ENCODE assay signal across 8 mouse cellular contexts in the genomic region with DNA sequence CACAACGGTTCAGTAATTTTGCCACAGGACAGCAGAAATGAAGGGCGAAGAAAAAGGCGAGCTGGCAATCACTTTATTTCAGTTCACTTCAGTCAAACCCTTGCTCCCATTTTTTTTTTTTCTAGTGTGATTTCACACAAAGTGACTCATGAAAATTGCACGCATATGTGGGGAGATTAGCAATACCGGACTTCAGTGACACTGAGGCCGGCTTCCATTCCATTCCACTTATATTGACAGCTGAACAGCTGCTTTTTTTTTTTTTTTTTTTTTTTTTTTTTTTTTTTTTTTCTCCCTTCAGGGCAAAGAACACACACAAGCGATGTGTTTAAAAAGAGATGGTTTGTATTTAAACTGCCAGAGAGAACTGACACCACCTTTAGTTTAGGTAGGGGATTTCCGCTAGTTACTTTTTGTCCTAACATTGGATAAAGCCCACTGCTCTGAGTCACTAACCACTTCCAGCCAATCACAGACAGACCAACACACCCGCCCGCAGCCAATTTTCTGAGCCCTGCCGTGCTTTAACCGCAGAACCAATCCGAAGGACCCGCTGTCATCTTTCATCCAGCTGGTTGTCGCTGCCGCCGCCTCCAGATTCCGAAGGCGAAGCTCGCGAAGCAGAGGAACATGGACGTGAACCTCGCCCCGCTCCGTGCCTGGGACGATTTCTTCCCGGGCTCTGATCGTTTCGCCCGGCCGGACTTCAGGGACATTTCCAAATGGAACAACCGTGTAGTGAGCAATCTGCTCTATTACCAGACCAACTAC. TPM values are rescaled to one million over a fixed set of nuclear protein-coding genes. Genes with fewer than 3 reads are reported as not detected.
DNase-seq lines count a peak whose midpoint lies in the region; ATAC-seq lines count a peak whose summit lies in the region.

A gene (plus strand): TSS at position 499 of the 771 bp plus-strand sequence.

- H3K36me3 ChIP-seq in hindbrain, embryonic 11.5 days (ENCODE audit: control insufficient read depth, insufficient read depth, low read length): no peaks in the 10 kb centered on the region

- H3K4me1 ChIP-seq in hindbrain, embryonic 11.5 days (replicated peaks; ENCODE audit: control insufficient read depth, insufficient read depth, low read length): no peaks in the 10 kb centered on the region

- H3K4me2 ChIP-seq in hindbrain, embryonic 11.5 days (replicated peaks; ENCODE audit: low read depth, low read length): peak within 1 kb of the TSS; percentile 81

- H3K9me3 ChIP-seq in hindbrain, embryonic 11.5 days (ENCODE audit: control insufficient read depth, low read length): no peaks in the 10 kb centered on the region

- H3K9ac ChIP-seq in hindbrain, embryonic 11.5 days (ENCODE audit: low read depth, low read length): peak within 1 kb of the TSS; percentile 75

- H3K27ac ChIP-seq in hindbrain, embryonic 11.5 days (ENCODE audit: low read depth, low read length): peak within 1 kb of the TSS; percentile 42; the same call in 1 of the 2 replicates

- peak within 1 kb of the TSS; percentile 64 for H3K4me3 ChIP-seq in hindbrain, embryonic 11.5 days (ENCODE audit: low read depth, low read length)

- DNase-seq in Muller cell, postnatal 12 days (ENCODE audit: inconsistent ontology term): peak; percentile 93
- peak; percentile 85 for DNase-seq in cerebellum, adult 9-11 months
- peak; percentile 85 to 94 for DNase-seq in frontal cortex, adult 2 months (ENCODE audit: extremely low spot score in 1 of 2, low spot score in 1 of 2)
- DNase-seq in hindbrain, embryonic 11.5 days (ENCODE audit: low spot score): peak; percentile 88
- peak; percentile 79 to 87 for DNase-seq in layer of hippocampus, postnatal 10 days (ENCODE audit: low spot score in 2 of 2)
- DNase-seq in lung, postnatal 10 days: peak; percentile 93
- DNase-seq in ovary, postnatal 36 days (ENCODE audit: low spot score): peak; percentile 85
- DNase-seq in thymus, postnatal 36 days: peak; percentile 85 to 89

- no peaks in the 10 kb centered on the region for H3K27me3 ChIP-seq in hindbrain, embryonic 11.5 days (ENCODE audit: control insufficient read depth, insufficient read depth, low read length)

- ATAC-seq in hindbrain, embryonic 11.5 days (ENCODE audit: low FRiP score): peak; percentile 67

- WGBS in hindbrain, embryonic 11.5 days: 11% methylated on average over 32 of the region's 32 CpGs

RNA-seq across cellular contexts. Expression of the gene that starts here (rescaled TPM):
- polyA plus RNA-seq in frontal cortex, adult 2 months (2012; rRNA removed): 165 and 175 TPM in 2 replicates
- polyA plus RNA-seq in hindbrain, embryonic 11.5 days (2014; fragmentation: Nextera tagmentation; extraction: Ambion mirVana): 40.4 and 48.0 TPM in 2 replicates
- 100 to 1,000 TPM; 128 to 152 TPM for total RNA-seq in layer of hippocampus, postnatal 10 days (2021)

Comparison
In these comparisons a context has a peak if more than half of its experiments do, and no peak if none do; other contexts are left out.
1. Peak in every context shown above with its lines: DNase-seq, ATAC-seq, H3K4me3 ChIP-seq and H3K27ac ChIP-seq.